Mouse (Mus musculus) lung, postnatal 14 days (tissue): ENCODE data around the gene Polr3g.
"Not testable (repeated sequence)": the region's sequence is repeated elsewhere in the genome, so short reads cannot be mapped to it uniquely, and the experiment has no call there.

ENCODE experiments used
- DNase-seq: peaks from one replicate; pipeline ENCODE4 v3.0.0; 2021

The Polr3g gene

DNA sequence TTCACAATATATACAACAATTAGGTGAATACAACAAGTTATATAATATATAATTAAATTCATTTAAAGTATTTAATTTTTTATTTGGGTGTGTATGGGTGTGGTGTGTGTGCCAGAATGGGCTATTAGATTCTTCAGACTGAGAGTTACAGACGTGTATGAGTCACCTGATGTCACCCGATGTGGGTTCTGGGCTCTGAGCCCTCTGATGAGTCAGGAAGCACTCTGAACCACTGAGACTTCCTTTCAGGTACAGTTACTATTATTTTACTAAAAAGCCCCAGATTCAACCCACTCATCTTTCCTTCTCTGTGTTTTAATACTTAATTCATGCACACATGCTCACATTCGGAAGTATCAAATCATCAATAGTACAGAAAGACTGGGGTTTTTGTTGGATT lies 25.9 kb downstream of the Polr3g start:
- no peak for DNase-seq

- DNase-seq = no peak
Measured at GRCm38 (mm10) chr13:81684258-81684657, 26.6 kb downstream of the Polr3g start.

GRCm38 (mm10) chr13:81683107-81683506 lies 27.7 kb downstream of the Polr3g start:
- no peak for DNase-seq

- no peak for DNase-seq
Measured at GRCm38 (mm10) chr13:81675333-81675732, 35.5 kb downstream of the Polr3g start.

DNA sequence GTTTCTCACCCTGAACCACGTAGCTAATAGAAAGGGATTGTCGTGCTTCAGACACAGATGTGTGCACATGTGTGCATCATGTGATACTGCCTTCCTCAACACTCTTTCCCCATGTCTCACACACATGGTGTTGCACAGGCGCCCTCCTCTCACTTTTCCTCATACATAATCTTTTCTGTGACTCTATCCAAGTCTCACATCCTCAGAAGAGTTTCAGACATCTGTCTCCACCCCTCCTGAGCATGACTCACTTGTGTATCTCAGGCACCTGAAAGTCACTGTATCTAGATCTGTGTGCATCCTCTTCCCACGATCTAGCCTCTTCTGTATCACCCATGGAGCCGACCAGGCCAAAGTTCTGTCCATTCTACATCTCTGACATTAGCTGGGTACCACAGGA lies 43.1 kb downstream of the Polr3g start:
- DNase-seq = no peak

DNA sequence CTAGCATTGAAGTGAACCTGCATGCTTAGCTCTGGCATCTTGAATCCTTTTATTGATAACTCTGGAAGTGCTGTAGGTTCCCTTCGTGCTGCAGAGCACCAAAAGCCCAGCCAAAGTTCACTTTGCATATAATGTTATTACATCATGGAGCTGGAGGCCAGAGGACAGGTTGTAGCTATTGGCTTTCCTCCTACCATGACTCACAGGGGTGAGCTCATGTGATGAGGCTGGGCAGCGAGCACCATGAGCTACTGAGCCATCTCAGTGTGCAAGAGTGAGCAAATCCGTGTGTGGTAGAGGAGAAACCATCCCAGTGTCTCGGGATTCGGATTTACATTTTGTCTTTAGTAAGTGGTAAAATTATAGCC lies 46.5 kb downstream of the Polr3g start:
- DNase-seq = no peak

GRCm38 (mm10) chr13:81663566-81664330 lies 47.1 kb downstream of the Polr3g start:
- no peak for DNase-seq

DNA sequence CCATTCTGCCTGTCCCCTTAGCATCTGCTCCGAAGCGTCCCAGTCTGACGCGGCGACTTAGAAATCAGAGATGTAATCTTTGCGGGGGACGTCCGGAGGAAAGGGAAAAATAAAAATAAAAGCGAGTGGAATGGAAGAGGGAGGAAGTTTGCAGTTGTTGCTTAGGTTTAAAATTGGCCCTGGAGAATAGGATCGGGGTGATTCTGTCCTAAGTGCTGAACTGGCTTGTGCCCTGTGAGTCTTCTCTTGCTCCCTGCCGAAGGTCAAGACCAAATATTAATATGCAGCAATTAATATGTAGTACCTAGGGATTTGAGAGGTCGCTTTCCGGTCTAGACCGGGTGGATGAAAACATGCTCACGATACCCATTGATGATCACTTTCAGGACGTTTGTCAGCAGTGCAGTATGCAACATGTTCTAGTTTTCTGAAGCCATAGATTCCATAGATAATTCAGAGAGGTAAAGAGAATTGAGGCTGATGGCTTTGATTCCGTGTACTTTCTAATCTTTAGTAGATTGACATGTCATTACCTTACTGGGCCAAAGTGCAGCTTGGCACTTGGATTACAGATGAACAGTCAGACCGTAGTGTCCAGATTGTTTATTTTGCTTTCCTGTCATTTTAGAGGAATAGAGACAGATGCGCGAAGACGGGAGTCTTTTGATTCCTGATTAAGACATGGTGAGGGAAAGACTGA lies 52.6 kb downstream of the Polr3g start:
- DNase-seq = no peak

- DNase-seq = peak; percentile 95
Measured at GRCm38 (mm10) chr13:81657351-81658052, 53.3 kb downstream of the Polr3g start, which contains the start of gene Lysmd3. TSS of gene Lysmd3 (plus strand) at chr13:81657663.

DNA sequence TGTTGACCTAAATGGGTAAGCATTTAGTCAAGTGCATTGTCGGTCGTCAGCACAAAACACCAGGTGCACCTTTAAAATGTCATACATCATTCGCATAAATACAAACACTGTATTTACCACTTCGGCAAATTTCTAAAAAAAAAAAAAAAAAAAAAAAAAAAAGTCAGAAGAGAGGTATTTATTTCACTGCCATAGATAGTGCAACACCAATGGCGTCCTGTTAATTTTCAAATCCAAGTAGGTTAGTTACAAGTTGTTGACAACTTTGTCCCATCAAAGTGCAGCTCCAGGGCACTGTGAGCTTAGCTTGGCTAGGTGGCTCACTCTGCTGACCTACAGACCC lies 53.8 kb downstream of the Polr3g start:
- no peak for DNase-seq

- peak; percentile 10 for DNase-seq
Measured at GRCm38 (mm10) chr13:81656091-81656850, 54.5 kb downstream of the Polr3g start.

GRCm38 (mm10) chr13:81650382-81650781 lies 60.4 kb downstream of the Polr3g start:
- DNase-seq = not testable (repeated sequence)

DNA sequence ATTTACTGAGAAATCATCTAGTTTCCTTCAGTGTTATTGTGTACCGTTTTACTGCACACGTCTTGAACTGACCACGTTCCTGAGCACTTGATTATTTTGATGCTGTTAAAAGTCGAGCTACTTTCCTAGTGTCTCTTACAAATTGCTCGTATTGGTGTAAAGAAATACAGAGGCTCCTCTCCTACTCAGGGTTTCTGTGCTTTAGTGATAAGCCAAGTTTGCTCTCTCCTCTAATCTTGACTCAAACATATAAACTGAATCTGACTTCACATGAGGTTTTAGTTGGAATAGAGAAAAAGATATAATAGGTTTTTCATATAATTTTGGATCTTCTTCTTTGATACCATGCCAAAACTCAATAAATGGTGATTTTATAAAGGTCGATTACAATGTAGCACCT lies 64.5 kb downstream of the Polr3g start:
- no peak for DNase-seq

GRCm38 (mm10) chr13:81644047-81644565 lies 66.7 kb downstream of the Polr3g start:
- DNase-seq = no peak

- no peak for DNase-seq
Measured at GRCm38 (mm10) chr13:81642491-81643149, 68.2 kb downstream of the Polr3g start.

DNA sequence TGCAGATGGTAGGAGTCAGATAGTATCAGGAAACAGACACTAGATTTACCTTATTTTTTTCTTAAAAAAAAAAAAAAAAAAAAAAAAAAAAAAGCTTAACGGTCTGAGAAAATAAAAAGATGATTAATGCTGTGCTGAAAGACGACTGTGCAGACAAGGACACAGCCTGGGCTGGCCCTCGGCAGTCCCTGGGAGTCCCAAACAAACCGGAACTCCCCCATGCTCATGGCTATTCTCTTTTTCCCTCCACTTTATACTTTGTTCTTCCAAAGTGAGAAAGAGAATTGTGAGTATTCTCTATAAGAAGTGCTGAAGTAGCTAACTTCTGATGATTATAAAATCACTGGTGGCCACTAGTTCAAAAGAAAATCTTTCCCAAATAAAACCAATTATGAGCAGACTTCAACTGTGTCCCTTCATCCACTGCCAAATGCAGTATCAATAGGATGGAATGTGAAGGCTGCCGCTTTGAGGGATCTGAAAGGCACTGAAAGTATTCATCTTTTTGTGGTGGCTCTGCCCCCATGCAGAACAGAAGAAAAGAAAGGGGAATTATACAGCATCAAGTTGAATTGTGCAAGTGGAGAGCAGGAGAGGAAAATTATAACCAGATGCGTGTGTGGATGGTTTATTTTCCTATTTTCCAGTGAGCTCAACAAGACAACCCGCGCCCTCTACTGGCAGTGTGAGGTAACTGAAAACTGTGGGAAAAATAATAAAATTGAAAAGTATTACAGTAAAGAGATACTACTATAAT lies 69.3 kb downstream of the Polr3g start:
- DNase-seq = peak; percentile 43

GRCm38 (mm10) chr13:81640881-81641280 lies 69.9 kb downstream of the Polr3g start:
- DNase-seq = no peak

- DNase-seq = no peak
Measured at GRCm38 (mm10) chr13:81639624-81640023, 71.2 kb downstream of the Polr3g start.

GRCm38 (mm10) chr13:81632720-81633415 lies 77.9 kb downstream of the Polr3g start, which contains the start of gene Adgrv1:
TSS of gene Adgrv1 (minus strand) at chr13:81633154.
- DNase-seq = peak; percentile 32

- DNase-seq = no peak
Measured at GRCm38 (mm10) chr13:81630566-81630965, 80.2 kb downstream of the Polr3g start.

DNA sequence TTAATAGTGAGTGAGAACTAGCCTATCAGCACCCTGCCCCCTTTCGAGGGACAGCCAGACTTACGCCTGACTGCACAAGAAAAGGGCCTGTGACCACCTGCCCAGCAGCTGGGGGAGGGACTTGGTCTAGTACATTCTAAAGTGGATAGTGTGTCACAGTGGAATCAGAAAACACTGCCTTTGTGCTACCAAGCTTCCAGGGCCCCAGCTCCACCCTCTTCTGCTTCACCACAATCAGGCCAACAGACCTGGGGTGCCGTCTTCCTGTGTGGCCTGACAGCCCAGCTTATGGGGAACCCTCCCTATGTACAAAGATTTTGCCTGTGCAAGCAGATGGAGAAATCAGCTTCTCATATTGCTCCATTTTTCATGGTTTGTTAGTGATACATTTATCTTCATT lies 81.4 kb downstream of the Polr3g start:
- no peak for DNase-seq
